Mouse (Mus musculus) midbrain, embryonic 14.5 days (tissue): ENCODE measurements at regions not wholly inside any gene's neighbourhood (a gene's known extent, or its start where the extent isn't known, plus 50 kb on each side); places are given as distances from the start of the nearest gene placed in this dataset.
A peak's percentile ranks its signal among the peaks of the same experiment; 100 is the strongest.

Experiments
- ATAC-seq: fragments of 200-750 bp; cut with Nextera tagmentation; 2 replicates; pipeline ENCODE4 v1.8.0; 2017; ENCODE audit warnings: moderate number of reproducible peaks, moderate library complexity; ENCODE audit not compliant: low FRiP score, low TSS enrichment
- DNase-seq: peaks from one replicate; pipeline ENCODE4 v3.0.0-alpha.2; 2015
- H3K27ac ChIP-seq: fragments of 300-500 bp; sonication (generic); replicated peaks from 2 replicates; pipeline ENCODE4 v1.5.1; 2014; ENCODE audit warnings: mild to moderate bottlenecking, low read depth, low read length, moderate library complexity
- H3K27me3 ChIP-seq: fragments of 300-500 bp; sonication (generic); 2 replicates; pipeline ENCODE4 v1.6.1; 2014; ENCODE audit warnings: low read length, control low read depth, mixed read lengths; ENCODE audit not compliant: control insufficient read depth, insufficient read depth
- H3K36me3 ChIP-seq: fragments of 300-500 bp; sonication (generic); 2 replicates; pipeline ENCODE4 v1.6.1; 2014; ENCODE audit warnings: low read length, control low read depth; ENCODE audit not compliant: control insufficient read depth, insufficient read depth
- H3K4me1 ChIP-seq: fragments of 300-500 bp; sonication (generic); 2 replicates; pipeline ENCODE4 v1.6.1; 2014; ENCODE audit warnings: mild to moderate bottlenecking, antibody characterized with exemption, low read length, control low read depth; ENCODE audit not compliant: control insufficient read depth, insufficient read depth
- H3K4me2 ChIP-seq: fragments of 300-500 bp; sonication (generic); 2 replicates; pipeline ENCODE4 v1.6.1; 2014; ENCODE audit warnings: mild to moderate bottlenecking, low read length, moderate library complexity
- H3K4me3 ChIP-seq: fragments of 300-500 bp; sonication (generic); replicated peaks from 2 replicates; pipeline ENCODE4 v1.5.1; 2014; ENCODE audit warnings: low read depth, low read length
- H3K9ac ChIP-seq: fragments of 300-500 bp; sonication (generic); replicated peaks from 2 replicates; pipeline ENCODE4 v1.6.1; 2014; ENCODE audit warnings: mild to moderate bottlenecking, low read length, moderate library complexity
- H3K9me3 ChIP-seq: fragments of 300-500 bp; sonication (generic); 2 replicates; pipeline ENCODE4 v1.6.1; 2016; ENCODE audit warnings: low read length, control low read depth, mixed read lengths; ENCODE audit not compliant: control insufficient read depth
- WGBS: fragments of 180-500 bp; shearing (Covaris S2); extraction: QIAGEN DNeasy Blood & Tissue Kit; methylation state at CpG from one replicate; pipeline ENCODE4 v1.1.7; 2014; 5-methylcytosine and 5-hydroxymethylcytosine counted together

DNA sequence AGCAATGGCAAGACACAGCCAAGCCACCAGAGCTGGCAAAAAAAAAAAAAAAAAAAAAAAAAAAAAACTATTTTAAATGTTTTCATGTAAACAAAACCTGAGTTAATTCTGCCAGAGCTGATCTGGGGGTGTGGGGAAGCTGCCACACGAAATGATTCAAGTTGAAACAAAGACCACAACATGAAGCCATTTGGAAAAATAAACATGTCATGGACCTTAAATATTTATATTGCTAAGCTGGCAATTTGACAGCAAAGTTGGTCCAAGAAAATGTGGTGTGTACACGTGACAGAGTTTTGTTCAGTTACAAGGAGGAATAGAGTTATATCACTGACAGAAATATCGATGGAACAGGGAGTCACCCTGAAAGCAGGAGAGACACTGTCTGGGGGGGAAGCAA is 67.1 kb upstream of the Cdh5 start:
- H3K27me3 ChIP-seq: 0 out of 2 replicates have a peak, but pooled peaks cover 4% of the 10 kb centered on the region
- no peak overlapping the region for H3K9ac ChIP-seq
- ATAC-seq (no peak), DNase-seq (no peak)
- no peaks in the 10 kb centered on the region for H3K36me3 ChIP-seq
- 85% methylated on average over 3 of the region's 3 CpGs for WGBS
- H3K27ac ChIP-seq: no peak overlapping the region
- H3K4me1 ChIP-seq: no peaks in the 10 kb centered on the region
- H3K9me3 ChIP-seq: 0 out of 2 replicates have a peak, but pooled peaks cover 5% of the 10 kb centered on the region
- H3K4me2 ChIP-seq: no peak overlapping the region
- H3K4me3 ChIP-seq: no peak overlapping the region

DNA sequence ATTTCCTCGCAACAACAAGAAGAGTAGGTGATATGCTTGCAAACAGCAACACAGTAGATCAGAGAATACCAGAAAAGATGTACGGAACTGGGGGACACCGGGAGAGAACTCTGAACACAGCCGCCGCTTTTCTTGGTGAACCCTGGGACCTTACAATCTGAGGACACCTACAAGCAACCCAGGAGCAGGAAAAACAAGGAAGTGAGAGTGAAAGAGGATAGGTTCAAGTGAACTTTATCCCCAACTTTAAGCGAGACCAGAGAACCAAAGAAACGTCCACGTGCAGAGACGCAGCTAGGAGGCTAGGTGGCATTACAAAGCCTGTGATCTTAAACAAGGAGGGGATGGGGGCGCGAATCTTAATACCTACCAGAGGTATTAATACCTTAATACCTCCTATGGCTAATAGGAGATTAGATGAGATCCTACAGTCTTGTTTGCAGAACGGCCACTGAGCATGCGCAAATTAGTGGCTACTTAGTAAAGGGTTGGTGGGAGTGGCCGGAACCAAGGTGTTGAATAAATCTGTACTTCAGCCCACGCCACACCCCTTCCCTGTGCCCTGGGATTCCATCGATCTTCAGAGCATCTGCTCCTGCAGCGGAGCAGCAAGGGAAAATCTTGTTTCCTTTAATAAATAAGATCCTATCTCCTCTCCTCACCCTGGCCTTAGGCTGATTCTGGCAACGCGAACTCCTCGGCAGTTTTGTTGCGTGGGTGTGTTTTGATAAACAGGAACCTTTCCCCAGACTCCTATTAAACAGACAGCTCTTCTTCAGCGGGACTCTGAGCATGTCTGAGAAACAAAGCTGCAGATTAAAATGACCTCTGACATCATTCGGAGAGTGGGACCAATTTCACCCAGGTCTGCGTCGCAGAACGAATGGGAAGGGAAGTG is 64.6 kb upstream of the Cdh5 start:
- H3K27me3 ChIP-seq: 0 out of 2 replicates have a peak, but pooled peaks cover 4% of the 10 kb centered on the region
- no peak overlapping the region for H3K9ac ChIP-seq
- DNase-seq (no peak), ATAC-seq (no peak)
- H3K4me3 ChIP-seq: no peak overlapping the region
- no peaks in the 10 kb centered on the region for H3K36me3 ChIP-seq
- no peak overlapping the region for H3K27ac ChIP-seq
- H3K9me3 ChIP-seq: no peaks in the 10 kb centered on the region
- H3K4me2 ChIP-seq: no peak overlapping the region
- WGBS: 82% methylated on average over 26 of the region's 26 CpGs
- H3K4me1 ChIP-seq: peaks cover 2% of the 10 kb centered on the region; the same call in 1 of the 2 replicates

DNA sequence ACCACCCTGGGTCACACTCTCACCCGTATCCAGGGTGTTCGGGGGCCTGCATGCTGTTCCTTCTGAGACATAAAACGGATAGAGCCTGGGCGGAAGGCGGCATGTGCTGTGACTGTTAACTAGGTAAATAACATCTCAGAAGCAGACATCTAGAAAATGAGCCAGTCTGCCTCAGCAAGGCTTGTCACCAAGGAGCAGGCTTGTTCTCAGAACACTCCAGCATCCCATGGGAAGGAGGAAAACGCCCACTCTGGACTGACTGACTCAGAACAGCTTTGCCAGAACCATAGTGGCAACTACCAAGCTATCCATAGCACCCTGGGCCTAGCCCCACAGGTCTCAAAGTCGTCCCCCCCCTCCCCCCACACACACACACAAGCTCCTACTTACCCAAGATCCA is 63.8 kb upstream of the Cdh5 start:
- no peak for ATAC-seq

DNA sequence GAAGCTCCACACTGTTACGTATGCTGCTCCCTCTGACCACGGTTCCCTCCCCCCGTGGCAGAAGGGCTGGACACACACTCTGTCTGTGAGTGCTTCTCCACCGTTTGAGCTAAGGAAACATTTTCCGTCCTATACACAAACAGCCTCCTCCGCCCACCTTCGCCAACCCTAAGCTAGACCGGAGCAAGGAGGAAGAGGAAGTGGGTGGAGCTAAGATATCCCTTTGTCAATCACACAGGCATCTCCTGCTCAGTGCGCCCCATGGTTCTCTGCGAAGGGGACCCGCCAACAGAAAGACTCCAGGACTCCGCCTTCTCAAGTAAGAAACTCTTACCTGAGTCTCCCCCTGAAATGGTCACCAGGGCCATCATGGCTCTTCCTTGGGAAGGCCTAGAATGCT is 61.9 kb upstream of the Cdh5 start:
- Histone ChIP-seq H3K9ac (no peak overlapping the region), H3K4me2 (no peak overlapping the region), H3K27me3 (0 out of 2 replicates have a peak, but pooled peaks cover 4% of the 10 kb centered on the region), H3K4me3 (no peak overlapping the region), H3K27ac (no peak overlapping the region), H3K4me1 (peaks cover 3% of the 10 kb centered on the region; the same call in 1 of the 2 replicates), H3K9me3 (no peaks in the 10 kb centered on the region), H3K36me3 (no peaks in the 10 kb centered on the region)
- ATAC-seq (0 out of 2 replicates have a peak, but pooled peaks have one; percentile 26), DNase-seq (no peak)
- 87% methylated on average over 12 of the region's 12 CpGs for WGBS

More for the DNA sequence above, 63.8 kb upstream of the Cdh5 start:
- DNase-seq: no peak
- H3K4me3 ChIP-seq: no peak overlapping the region
- H3K36me3 ChIP-seq: no peaks in the 10 kb centered on the region
- no peak overlapping the region for H3K4me2 ChIP-seq
- no peaks in the 10 kb centered on the region for H3K9me3 ChIP-seq
- no peak overlapping the region for H3K27ac ChIP-seq
- no peak overlapping the region for H3K9ac ChIP-seq
- 80% methylated on average over 7 of the region's 7 CpGs for WGBS
- H3K4me1 ChIP-seq: peaks cover 3% of the 10 kb centered on the region; the same call in 1 of the 2 replicates
- H3K27me3 ChIP-seq: 0 out of 2 replicates have a peak, but pooled peaks cover 4% of the 10 kb centered on the region

DNA sequence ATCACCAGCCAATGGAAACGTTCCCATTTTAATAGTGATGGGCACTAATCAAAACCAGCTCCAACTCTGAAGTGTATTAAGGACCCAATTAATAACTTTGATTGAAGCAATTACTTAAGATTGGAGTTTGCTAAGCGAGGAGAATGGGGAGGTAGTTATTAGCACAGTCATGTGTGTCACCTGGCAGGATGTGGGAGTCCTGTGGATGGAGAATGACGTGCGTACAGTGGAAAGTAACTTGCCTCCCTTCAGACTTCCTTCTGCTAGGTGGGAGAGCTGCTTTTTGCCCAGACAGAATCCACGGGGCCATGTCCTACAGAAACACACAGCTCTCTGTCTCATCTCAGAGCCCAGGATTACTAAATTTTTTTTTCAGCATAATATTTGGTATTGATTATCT is 59.9 kb upstream of the Cdh5 start:
- Histone ChIP-seq H3K4me2 (no peak overlapping the region), H3K36me3 (no peaks in the 10 kb centered on the region), H3K4me3 (no peak overlapping the region), H3K27me3 (no peaks in the 10 kb centered on the region), H3K9ac (no peak overlapping the region), H3K4me1 (peaks cover 3% of the 10 kb centered on the region; the same call in 1 of the 2 replicates), H3K9me3 (no peaks in the 10 kb centered on the region), H3K27ac (no peak overlapping the region)
- DNase-seq (no peak), ATAC-seq (no peak)
- 88% methylated on average over 5 of the region's 5 CpGs for WGBS

DNA sequence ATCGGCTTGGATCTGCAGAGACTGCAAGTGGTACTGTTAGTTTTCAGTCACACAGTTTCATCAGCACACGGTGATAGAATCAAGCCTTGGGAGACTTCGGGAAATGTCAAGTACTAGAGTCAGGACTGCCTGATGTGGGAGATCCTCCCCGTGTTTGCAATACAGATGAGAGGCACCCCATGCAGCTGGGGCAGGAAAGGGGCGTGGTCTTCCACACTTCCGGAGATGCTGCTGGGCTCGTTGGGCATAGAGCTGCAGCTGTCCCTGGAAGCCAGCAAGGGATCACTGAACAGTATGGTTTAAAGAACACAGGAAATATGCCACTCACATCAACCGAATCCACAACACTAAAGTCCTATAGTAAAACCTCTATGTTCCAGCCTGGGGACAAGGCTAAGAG is 59.0 kb upstream of the Cdh5 start:
- no peak overlapping the region for H3K4me3 ChIP-seq
- no peaks in the 10 kb centered on the region for H3K27me3 ChIP-seq
- H3K27ac ChIP-seq: no peak overlapping the region
- DNase-seq: no peak
- H3K36me3 ChIP-seq: no peaks in the 10 kb centered on the region
- no peaks in the 10 kb centered on the region for H3K9me3 ChIP-seq
- ATAC-seq: no peak
- H3K4me1 ChIP-seq: peaks cover 3% of the 10 kb centered on the region; the same call in 1 of the 2 replicates
- H3K9ac ChIP-seq: no peak overlapping the region
- no peak overlapping the region for H3K4me2 ChIP-seq
- WGBS: 39% methylated on average over 8 of the region's 8 CpGs

DNA sequence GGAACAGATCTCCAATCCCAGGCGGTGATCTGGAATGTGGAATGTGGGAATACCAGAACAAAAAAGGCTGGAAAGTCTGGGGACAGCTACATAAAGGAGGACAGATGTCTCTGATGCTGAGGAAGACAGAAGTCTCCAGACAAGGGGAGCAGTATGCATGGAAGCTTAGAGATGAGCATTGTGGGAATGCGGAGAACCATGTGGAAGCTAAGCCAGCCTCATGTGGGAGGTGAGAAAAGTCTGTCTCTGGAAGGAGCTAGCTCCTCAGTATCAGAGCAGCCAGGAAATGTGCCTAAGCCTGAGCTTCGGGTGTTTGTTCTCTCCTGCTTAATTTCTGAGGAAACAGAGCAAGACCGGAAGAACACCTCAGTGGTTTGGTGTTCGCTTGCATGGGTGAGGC is 53.4 kb upstream of the Cdh5 start:
- no peak for DNase-seq

DNA sequence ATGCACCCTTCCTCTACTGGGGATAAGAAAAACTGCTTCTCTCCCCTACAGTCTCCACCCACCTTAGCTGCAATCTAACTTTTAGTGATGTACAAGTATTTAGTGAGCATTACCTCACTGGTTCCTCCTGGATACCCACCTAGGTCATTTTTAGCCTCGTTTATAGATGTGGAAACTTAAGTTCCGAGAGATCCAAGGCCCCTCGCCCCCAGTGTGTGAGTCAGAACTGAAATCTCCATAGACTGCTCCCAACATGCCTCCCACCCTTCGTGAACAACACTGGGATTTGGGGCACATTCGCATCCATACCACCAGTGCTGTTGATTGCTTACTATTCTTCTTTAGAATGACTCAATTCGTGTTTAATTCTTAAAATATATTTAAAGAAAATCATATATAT is 52.2 kb upstream of the Cdh5 start:
- no peak for DNase-seq
- no peaks in the 10 kb centered on the region for H3K36me3 ChIP-seq
- no peaks in the 10 kb centered on the region for H3K27me3 ChIP-seq
- 87% methylated on average over 6 of the region's 6 CpGs for WGBS
- ATAC-seq: no peak
- H3K4me1 ChIP-seq: 0 out of 2 replicates have a peak, but pooled peaks cover 2% of the 10 kb centered on the region
- no peak overlapping the region for H3K9ac ChIP-seq
- no peak overlapping the region for H3K4me2 ChIP-seq
- H3K27ac ChIP-seq: no peak overlapping the region
- H3K4me3 ChIP-seq: no peak overlapping the region
- no peaks in the 10 kb centered on the region for H3K9me3 ChIP-seq

More for the DNA sequence above, 53.4 kb upstream of the Cdh5 start:
- no peak for ATAC-seq
- Histone ChIP-seq H3K4me1 (0 out of 2 replicates have a peak, but pooled peaks cover 2% of the 10 kb centered on the region), H3K4me2 (no peak overlapping the region), H3K36me3 (no peaks in the 10 kb centered on the region), H3K27me3 (no peaks in the 10 kb centered on the region), H3K4me3 (no peak overlapping the region), H3K9me3 (no peaks in the 10 kb centered on the region), H3K9ac (no peak overlapping the region), H3K27ac (no peak overlapping the region)
- 82% methylated on average over 5 of the region's 5 CpGs for WGBS
